Mouse (Mus musculus) liver, embryonic 14.5 days (tissue): Measurements from ENCODE around the gene Ncoa7. TPM values are rescaled to one million over a fixed set of nuclear protein-coding genes. Genes with fewer than 3 reads are reported as not detected.
A peak's percentile ranks its signal among the peaks of the same experiment; 100 is the strongest.

Experiments
- ATAC-seq: fragments of 200-750 bp; cut with Nextera tagmentation; 2 replicates; pipeline ENCODE4 v1.8.0; 2017; ENCODE audit warnings: moderate number of reproducible peaks, mild to moderate bottlenecking, moderate library complexity; ENCODE audit not compliant: insufficient read depth
- DNase-seq, 3 experiments: peaks; one replicate each; pipeline ENCODE4 v3.0.0-alpha.2; 2012 to 2013; ENCODE audit warnings: low read depth in 3 of 3, low spot score in 3 of 3
- H3K27ac ChIP-seq: fragments of 300-500 bp; sonication (generic); 2 replicates; pipeline ENCODE4 v1.5.1; 2014; ENCODE audit warnings: moderate library complexity, mild to moderate bottlenecking, control low read depth, inconsistent platforms
- H3K27me3 ChIP-seq: fragments of 300-500 bp; sonication (generic); 2 replicates; pipeline ENCODE4 v1.6.1; 2014; ENCODE audit warnings: mild to moderate bottlenecking, low read length, moderate library complexity; ENCODE audit not compliant: control insufficient read depth, insufficient read depth
- H3K36me3 ChIP-seq: fragments of 300-500 bp; sonication (generic); replicated peaks from 2 replicates; pipeline ENCODE4 v1.6.1; 2014; ENCODE audit warnings: low read depth; ENCODE audit not compliant: control insufficient read depth, insufficient read depth
- H3K4me1 ChIP-seq, 2 experiments: fragments of 200-500 bp in 1 of 2; fragments of 300-500 bp in 1 of 2; sonication (generic) in 1 of 2; replicated peaks; 2 replicates each; pipeline ENCODE4 v1.6.1; 2012 to 2014; ENCODE audit warnings: antibody characterized with exemption in 1 of 2, inconsistent platforms in 1 of 2, low read length in 1 of 2; ENCODE audit not compliant: control insufficient read depth in 2 of 2, insufficient read depth in 2 of 2
- H3K4me2 ChIP-seq: fragments of 300-500 bp; sonication (generic); 2 replicates; pipeline ENCODE4 v1.6.1; 2014; ENCODE audit warnings: low read depth, mild to moderate bottlenecking, control low read depth, moderate library complexity
- H3K4me3 ChIP-seq, 2 experiments: fragments of 200-500 bp in 1 of 2; fragments of 300-500 bp in 1 of 2; sonication (generic) in 1 of 2; 2 replicates each; pipeline ENCODE4 v1.5.1; 2012 to 2014; ENCODE audit warnings: low read depth in 2 of 2, low read length in 2 of 2, mild to moderate bottlenecking in 2 of 2, control low read depth in 1 of 2, inconsistent platforms in 1 of 2, moderate library complexity in 1 of 2; ENCODE audit not compliant: insufficient read depth in 1 of 2
- H3K9ac ChIP-seq: fragments of 300-500 bp; sonication (generic); replicated peaks from 2 replicates; pipeline ENCODE4 v1.6.1; 2014; ENCODE audit warnings: mild to moderate bottlenecking, control low read depth, moderate library complexity
- H3K9me3 ChIP-seq: fragments of 300-500 bp; sonication (generic); 2 replicates; pipeline ENCODE4 v1.6.1; 2016; ENCODE audit warnings: low read length, mixed read lengths; ENCODE audit not compliant: control insufficient read depth
- CTCF ChIP-seq: IDR thresholded peaks from 2 replicates; pipeline ENCODE4 v1.5.1; 2016; ENCODE audit warnings: antibody characterized with exemption, low read depth, control low read depth
- EP300 ChIP-seq: IDR thresholded peaks from 2 replicates; pipeline ENCODE4 v1.6.1; 2016; ENCODE audit warnings: antibody characterized with exemption, low read depth
- WGBS: fragments of 180-500 bp; shearing (Covaris S2); extraction: QIAGEN DNeasy Blood & Tissue Kit; methylation state at CpG from one replicate; pipeline ENCODE4 v1.1.7; 2014; ENCODE audit not compliant: insufficient replicate concordance; 5-methylcytosine and 5-hydroxymethylcytosine counted together
- polyA plus RNA-seq, 2 experiments: library from polyadenylated mRNA; depleted of rRNA in 1 of 2; stranded (reverse) in 1 of 2; unstranded in 1 of 2; fragments of >200 nt; fragmentation: Nextera tagmentation in 1 of 2; extraction: Ambion mirVana in 1 of 2; gene quantifications; 2 replicates each; pipeline versions ENCODE4 v1.2.1 to v1.2.3; 2012 to 2014

Ncoa7 gene
- polyA plus RNA-seq, 2 experiments, result 7.7 to 10.6 TPM

DNA sequence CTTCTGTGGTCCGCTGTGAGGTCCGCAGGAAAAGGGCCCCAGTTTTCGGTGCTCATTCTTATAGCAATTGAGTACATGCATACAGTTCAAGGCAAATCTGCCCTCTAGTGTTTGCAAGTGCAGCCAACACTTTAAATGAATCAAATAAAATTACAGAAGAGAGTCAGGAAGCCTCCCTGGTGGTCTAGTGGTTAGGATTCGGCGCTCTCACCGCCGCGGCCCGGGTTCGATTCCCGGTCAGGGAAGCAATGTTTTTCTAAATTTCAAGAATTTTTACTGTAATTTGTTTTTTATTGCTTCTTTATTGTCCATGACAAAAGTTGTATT lies 7.8 kb upstream of the Ncoa7 start:
- no peaks in the 10 kb centered on the region for H3K27me3 ChIP-seq
- WGBS, result 4% methylated on average over 11 of the region's 11 CpGs
- ATAC-seq, result peak; percentile 89
- TF ChIP-seq EP300, result no peak
- peak; percentile 88 for TF ChIP-seq CTCF
- peak overlapping the region; percentile 60 for H3K9ac ChIP-seq
- peak overlapping the region; percentile 49 to 84 for H3K4me3 ChIP-seq
- DNase-seq, result peak; percentile 63 to 82 (median 71)
- H3K4me1 ChIP-seq, result peaks cover 3 to 6% of the 10 kb centered on the region in 2 experiments; a peak in 1 of 4 replicates
- H3K27ac ChIP-seq, result no peak overlapping the region
- H3K36me3 ChIP-seq, result no peaks in the 10 kb centered on the region
- peak overlapping the region; percentile 62 for H3K4me2 ChIP-seq
- H3K9me3 ChIP-seq, result no peaks in the 10 kb centered on the region

DNA sequence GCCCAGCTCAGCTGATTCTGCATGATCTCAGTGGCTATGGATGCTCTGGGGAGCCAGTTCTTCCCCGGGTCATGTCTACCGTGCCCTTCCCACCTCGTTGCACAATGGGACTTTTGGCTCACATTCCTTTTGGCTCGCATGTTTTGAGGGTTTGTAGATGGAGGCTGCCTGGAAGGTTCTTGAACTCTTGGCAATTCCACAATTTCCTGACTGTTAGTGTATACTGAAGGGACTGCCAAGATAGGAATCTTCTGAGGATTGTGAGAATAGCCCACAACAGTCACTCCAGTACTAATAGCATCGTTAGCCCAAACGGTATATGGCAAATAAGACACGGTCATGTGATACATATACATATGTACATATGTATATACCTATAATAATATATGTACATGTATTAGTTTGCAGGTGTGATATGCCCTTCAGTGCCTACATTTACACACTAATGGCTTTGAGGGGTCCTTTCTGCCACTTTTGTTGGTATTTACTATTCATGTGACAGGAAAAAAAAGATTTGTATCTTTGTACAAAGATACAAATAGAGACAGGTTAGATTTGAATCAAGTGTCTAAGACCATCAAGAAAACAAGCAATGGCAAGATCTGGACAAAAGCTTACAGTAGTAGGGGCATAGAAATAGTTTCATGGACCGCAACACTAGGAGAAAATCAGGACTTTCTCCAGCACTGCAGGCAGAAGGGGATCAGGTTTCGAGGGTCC lies 7.3 kb upstream of the Ncoa7 start:
- peak overlapping the region; percentile 60 for H3K9ac ChIP-seq
- no peaks in the 10 kb centered on the region for H3K36me3 ChIP-seq
- 28% methylated on average over 9 of the region's 9 CpGs for WGBS
- H3K4me1 ChIP-seq, result peaks cover 3 to 6% of the 10 kb centered on the region in 2 experiments; a peak in 1 of 4 replicates
- ATAC-seq (peak; percentile 44), DNase-seq (no peak)
- peak overlapping the region; percentile 49 to 84 for H3K4me3 ChIP-seq
- TF ChIP-seq EP300 (no peak), CTCF (no peak)
- H3K4me2 ChIP-seq, result peak overlapping the region; percentile 62
- H3K27ac ChIP-seq, result no peak overlapping the region
- no peaks in the 10 kb centered on the region for H3K9me3 ChIP-seq
- no peaks in the 10 kb centered on the region for H3K27me3 ChIP-seq

GRCm38 (mm10) chr10:30803587-30804253 lies 594 bp upstream of the Ncoa7 start:
- Histone ChIP-seq H3K4me3 (peak overlapping the region; percentile 75 to 98), H3K9me3 (no peaks in the 10 kb centered on the region), H3K4me2 (peak overlapping the region; percentile 83), H3K27ac (peak overlapping the region; percentile 95), H3K9ac (peak overlapping the region; percentile 89), H3K4me1 (peaks cover 9 to 17% of the 10 kb centered on the region in 2 experiments), H3K36me3 (no peaks in the 10 kb centered on the region), H3K27me3 (no peaks in the 10 kb centered on the region)
- no peak for DNase-seq
- TF ChIP-seq EP300 (no peak), CTCF (no peak)
- 29% methylated on average over 7 of the region's 7 CpGs for WGBS
- no peak for ATAC-seq

DNA sequence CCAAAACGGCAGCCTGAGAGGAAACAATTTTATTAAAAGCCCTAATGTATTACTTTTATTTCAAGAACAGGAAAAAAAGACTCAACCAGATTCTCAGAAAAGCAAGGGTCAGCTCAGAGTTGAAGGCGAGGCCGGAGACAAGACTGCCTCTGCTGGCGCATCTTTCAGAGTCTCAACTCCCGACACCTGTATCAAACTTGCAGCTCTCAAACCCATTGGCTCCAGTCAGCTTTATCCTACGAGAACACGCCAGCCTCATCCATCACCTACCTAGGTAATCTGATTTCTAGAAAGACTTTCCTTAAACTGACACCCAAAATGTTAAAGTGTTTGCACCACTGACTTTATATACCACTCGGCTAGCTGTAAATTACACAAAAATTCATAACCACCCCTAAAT lies 1.1 kb downstream of the Ncoa7 start:
- H3K4me1 ChIP-seq, result peaks cover 9 to 19% of the 10 kb centered on the region in 2 experiments
- TF ChIP-seq CTCF (peak; percentile 64), EP300 (no peak)
- H3K27me3 ChIP-seq, result no peaks in the 10 kb centered on the region
- no peaks in the 10 kb centered on the region for H3K9me3 ChIP-seq
- peak; percentile 11; the same call in 1 of the 2 replicates for ATAC-seq
- no peaks in the 10 kb centered on the region for H3K36me3 ChIP-seq
- H3K9ac ChIP-seq, result peak overlapping the region; percentile 89
- peak in 2 of 3 experiments; percentile 45 to 67 for DNase-seq
- H3K4me2 ChIP-seq, result peak overlapping the region; percentile 83
- WGBS, result 6% methylated on average over 8 of the region's 8 CpGs
- peak overlapping the region; percentile 95 for H3K27ac ChIP-seq
- peak overlapping the region; percentile 75 to 98 for H3K4me3 ChIP-seq

DNA sequence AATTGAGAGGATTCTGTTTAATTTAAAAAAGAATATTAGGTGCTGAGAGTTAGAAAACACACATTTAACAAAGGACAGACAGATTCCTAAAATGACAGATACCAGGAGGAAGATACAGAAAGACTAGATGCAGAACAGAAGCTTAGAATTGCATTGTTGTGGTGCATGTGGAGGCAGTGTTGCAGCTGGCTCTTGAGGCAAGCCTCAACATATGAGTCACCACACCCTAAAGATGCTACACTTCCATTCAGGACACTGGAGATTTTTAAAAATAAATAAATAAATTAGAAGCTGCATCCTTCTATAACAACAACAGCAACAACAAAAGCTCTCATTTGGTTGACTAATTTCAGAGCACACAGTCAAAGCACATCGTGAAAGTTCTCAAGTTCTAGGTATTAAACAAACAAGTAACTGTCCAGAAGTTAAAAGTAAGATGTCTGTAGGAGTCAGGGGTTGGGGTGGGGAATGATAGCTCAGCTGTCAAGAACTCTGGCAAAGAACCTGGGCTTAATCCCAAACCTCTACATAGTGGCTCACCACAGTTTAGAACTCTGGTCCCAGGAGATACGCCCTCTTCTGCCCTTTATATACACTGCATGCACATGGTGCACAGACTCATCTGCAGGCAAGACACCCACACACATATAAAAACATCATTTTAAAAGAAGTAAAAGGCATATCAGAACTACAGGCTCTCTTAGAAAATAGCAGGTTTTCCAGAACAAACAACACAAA lies 3.2 kb downstream of the Ncoa7 start:
- no peak for DNase-seq
- Histone ChIP-seq H3K9me3 (no peaks in the 10 kb centered on the region), H3K9ac (no peak overlapping the region), H3K27ac (no peak overlapping the region), H3K36me3 (no peaks in the 10 kb centered on the region; the same call in 1 of the 2 replicates), H3K27me3 (no peaks in the 10 kb centered on the region), H3K4me2 (no peak overlapping the region), H3K4me3 (no peak overlapping the region), H3K4me1 (peaks cover 9 to 21% of the 10 kb centered on the region in 2 experiments)
- ATAC-seq, result no peak
- WGBS, result 78% methylated on average over 2 of the region's 2 CpGs
- no peak for TF ChIP-seq EP300
- TF ChIP-seq CTCF, result no peak
